Comparison of ENCODE assay signal across 26 mouse cellular contexts in the genomic region with DNA sequence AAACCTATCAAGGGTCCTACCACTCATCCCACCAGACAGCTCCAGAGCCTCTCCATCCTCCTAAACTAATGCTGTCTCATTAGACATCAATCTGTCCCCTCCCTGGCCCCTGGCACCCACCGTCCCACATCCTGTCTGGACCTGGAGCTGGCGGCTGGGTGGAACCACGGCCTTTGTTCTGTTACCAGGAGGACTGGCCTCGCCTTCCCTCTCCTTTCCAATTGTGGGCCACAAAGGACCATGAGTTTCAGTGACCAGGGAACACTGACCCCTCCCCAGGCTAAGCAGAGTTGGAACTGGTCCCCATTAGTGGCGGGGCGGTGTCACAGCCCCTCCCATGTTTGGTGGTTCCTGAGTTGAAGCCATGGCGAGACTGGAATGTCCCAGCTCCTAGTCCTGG. TPM values are rescaled to one million over a fixed set of nuclear protein-coding genes. Genes with fewer than 3 reads are reported as not detected.
"Had no signal": no experiment of that assay in that cellular context is flagged by ENCODE, and none has a peak within 500 bp of the region (broad histone marks: within the 10 kb centered on the region; RNA-seq: fewer than 3 reads in every experiment).

No protein-coding gene starts in this region.

- H3K4me3 ChIP-seq: layer of hippocampus, adult 2 months; left cerebral cortex, adult 2 months; limb, embryonic 12.5 days; limb, embryonic 15.5 days; midbrain, embryonic 13.5 days had no signal

- DNase-seq: kidney, adult 2 months; kidney, postnatal 25 days; layer of hippocampus, adult 9-11 months; liver, postnatal 0 days; thymus, adult 18-20 months; thymus, postnatal 36 days had no signal

- H3K27me3 ChIP-seq: limb, embryonic 12.5 days; midbrain, embryonic 13.5 days had no signal

- ATAC-seq: intestine, postnatal 0 days; liver, postnatal 0 days had no signal

- H3K4me2 ChIP-seq: limb, embryonic 12.5 days; limb, embryonic 15.5 days; liver, embryonic 11.5 days; midbrain, embryonic 13.5 days had no signal

- H3K9me3 ChIP-seq: limb, embryonic 12.5 days; limb, embryonic 15.5 days; midbrain, embryonic 13.5 days had no signal

- H3K27ac ChIP-seq: kidney, postnatal 0 days; layer of hippocampus, adult 2 months; left cerebral cortex, adult 2 months; limb, embryonic 12.5 days; limb, embryonic 15.5 days; liver, embryonic 14.5 days; macrophage; midbrain, embryonic 13.5 days had no signal

- H3K36me3 ChIP-seq: limb, embryonic 12.5 days; limb, embryonic 15.5 days; midbrain, embryonic 13.5 days had no signal

- H3K9ac ChIP-seq: limb, embryonic 12.5 days; limb, embryonic 15.5 days; liver, embryonic 14.5 days; liver, postnatal 0 days; midbrain, embryonic 13.5 days had no signal

RNA-seq across cellular contexts. Expression of gene Dnajb8, which starts 5.5 kb away (rescaled TPM):
- polyA plus RNA-seq: intestine, postnatal 0 days; kidney, adult 2 months; kidney, embryonic 14.5 days; kidney, postnatal 0 days; large intestine, adult 2 months; limb, embryonic 12.5 days; limb, embryonic 15.5 days; liver, embryonic 11.5 days; liver, embryonic 14.5 days; liver, postnatal 0 days; lung, embryonic 16.5 days; macrophage; midbrain, embryonic 13.5 days; midbrain, embryonic 16.5 days; neural tube, embryonic 11.5 days; neural tube, embryonic 14.5 days; small intestine, adult 2 months; spleen, adult 2 months; stomach, embryonic 16.5 days; urinary bladder, adult 2 months had no signal
